Mouse (Mus musculus) left cerebral cortex, postnatal 36 days (tissue): Measurements from ENCODE around the gene Myo7a. TPM values are rescaled to one million over a fixed set of nuclear protein-coding genes. Genes with fewer than 3 reads are reported as not detected.

ENCODE experiments used
- DNase-seq, 2 experiments: peaks; one replicate each; pipeline ENCODE4 v3.0.0; 2021 to 2022; ENCODE audit warnings: low spot score in 2 of 2, mixed read lengths in 1 of 2
- intact Hi-C: fragments of 180-260 bp; cut with DNase I; formaldehyde crosslinking; loops from one replicate; pipeline ENCODE4 v1.15.1; 2025
- total RNA-seq, 2 experiments: library from RNA; stranded (reverse); gene quantifications; 2 replicates each; pipeline ENCODE4 v1.2.3; 2021

Myo7a gene
- total RNA-seq, 2 experiments from 2014 or later: 11.4 to 11.5 TPM

DNA sequence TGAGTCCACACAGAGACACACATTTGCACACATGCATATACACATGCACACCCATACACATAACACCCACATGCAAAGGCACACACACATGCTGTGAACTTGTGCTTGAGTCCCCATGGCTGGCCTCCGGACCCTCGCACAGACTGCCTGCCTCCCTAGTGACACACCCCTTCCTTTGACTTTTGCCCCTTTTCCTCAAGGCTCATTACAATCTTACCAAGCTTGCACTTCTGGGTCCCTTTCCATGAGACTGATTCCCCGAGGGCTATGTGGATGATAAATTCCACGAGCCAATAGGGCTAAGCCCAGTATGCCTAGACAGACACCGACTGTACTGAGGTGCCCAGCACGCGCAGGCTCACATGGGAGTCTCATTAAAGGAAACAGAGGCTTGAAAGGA is 13.1 kb downstream of the Myo7a start:
- intact Hi-C loops: no loop called here
- no peak for DNase-seq

- DNase-seq: no peak
These were observed 14.6 kb downstream of the Myo7a start for GRCm38 (mm10) chr7:98104481-98105435.

GRCm38 (mm10) chr7:98103942-98104292 is 15.4 kb downstream of the Myo7a start:
- DNase-seq: no peak
- intact Hi-C loops: no loop called here

More at GRCm38 (mm10) chr7:98104481-98105435, 14.6 kb downstream of the Myo7a start:
- intact Hi-C loops: no loop called here

DNA sequence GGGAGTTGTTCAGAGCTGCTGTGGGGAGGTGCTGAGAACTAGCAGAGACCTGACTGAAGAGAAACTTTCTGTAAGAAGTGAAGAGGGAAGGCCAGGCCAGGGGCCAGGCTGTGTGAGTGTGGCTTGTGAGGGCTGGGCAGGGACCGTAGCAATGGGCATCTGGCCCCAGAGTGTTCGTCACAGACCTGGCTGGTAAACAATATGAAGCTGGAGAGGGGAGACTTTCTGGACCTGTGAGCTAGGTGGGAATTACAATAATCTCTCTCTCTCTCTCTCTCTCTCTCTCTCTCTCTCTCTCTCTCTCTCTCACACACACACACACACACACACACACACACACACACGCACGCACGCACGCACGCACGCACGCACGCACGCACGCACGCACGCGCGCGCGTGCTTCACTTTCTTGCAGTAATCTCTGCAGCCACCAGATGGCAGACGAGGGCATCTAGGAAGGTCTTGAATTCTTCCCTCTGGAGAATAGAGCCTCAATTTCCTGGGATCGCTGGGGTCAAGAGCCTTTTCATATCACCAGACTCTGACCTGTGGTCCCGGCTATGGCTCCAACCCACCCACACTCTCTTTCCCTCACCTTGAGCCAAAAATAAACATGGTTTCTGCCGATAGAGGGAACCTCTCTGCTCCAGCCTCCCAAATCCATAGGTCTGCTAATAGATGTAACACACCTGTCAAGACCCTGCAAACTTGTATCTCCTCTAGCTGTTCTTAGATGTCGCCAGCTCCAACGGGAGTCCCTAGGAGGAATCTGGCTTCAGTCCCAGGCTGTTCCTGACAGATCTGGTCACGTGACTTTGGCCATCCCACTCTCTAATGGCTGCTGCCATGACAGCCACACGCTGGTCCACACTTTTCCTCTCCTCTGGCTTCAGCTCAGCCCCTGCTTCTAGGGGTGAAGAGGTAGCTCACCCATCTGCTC is 16.1 kb downstream of the Myo7a start:
- intact Hi-C loops: no loop called here
- peak; percentile 79 to 82 for DNase-seq

DNA sequence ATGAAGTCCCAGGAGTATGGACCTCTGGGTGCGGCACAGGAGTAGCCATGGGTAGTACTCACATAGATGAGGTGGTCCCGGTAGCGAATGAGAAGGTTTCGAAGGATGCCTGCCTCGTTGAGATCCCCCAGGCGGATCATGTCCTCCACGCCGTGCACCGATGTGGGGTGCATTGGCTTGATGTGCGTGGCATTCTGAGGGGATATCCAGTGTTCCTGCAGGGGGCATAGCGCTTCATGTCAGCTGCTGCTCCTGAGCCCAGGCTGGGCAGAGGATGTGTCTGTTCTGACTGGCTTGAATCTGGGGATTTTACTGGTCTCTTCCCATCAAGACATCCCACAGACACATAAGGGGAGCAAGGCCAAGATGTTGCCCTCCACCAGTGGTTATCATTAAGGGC is 16.8 kb downstream of the Myo7a start:
- intact Hi-C loops: no loop called here
- DNase-seq: no peak

GRCm38 (mm10) chr7:98097557-98097956 is 21.8 kb downstream of the Myo7a start:
- no peak for DNase-seq
- intact Hi-C loops: loop anchor here (10.0 kb wide), 1 partner anchor 353 kb away; no protein-coding TSS in a partner anchor

DNA sequence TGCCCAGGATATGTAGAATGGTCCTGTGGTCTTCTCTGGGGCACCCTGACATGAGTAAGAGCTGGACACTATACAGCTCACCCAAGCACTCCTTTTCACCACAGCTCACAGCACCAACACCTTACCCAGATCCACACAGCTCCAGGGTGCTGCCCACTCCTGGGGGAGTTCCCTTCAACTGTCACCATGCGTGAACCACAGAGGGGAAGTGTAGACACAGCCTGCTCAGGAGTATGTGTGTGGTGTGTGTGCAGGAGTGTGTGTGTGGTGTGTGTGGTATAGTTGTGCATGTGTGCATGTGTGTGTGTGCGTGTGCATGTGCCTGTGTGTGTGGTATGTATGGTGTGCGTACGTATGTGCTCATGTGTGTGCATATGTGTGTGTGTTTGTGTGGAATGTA is 23.5 kb downstream of the Myo7a start:
- intact Hi-C loops: loop anchor here (10.0 kb wide), 1 partner anchor 351 kb away; no protein-coding TSS in a partner anchor
- no peak for DNase-seq

DNA sequence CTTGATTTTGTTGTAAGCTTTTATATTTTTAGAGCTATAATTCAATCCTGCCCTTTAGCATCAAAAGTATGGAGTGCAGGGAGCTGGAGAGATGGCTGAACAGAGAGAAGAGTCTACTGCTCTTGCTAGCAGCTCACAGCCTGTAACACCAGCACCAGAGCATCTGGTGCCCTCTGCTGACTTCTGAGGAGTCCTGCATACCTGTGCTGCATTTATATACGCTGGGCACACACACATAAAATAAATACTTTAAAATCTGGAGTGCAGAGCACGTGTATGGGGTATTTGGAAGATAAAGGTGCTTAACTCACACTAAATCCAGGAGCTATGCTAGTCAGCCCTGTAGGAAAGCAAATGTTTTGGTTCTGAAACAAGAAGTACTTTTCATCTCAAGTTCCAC is 33.0 kb downstream of the Myo7a start:
- DNase-seq: no peak
- intact Hi-C loops: no loop called here

DNA sequence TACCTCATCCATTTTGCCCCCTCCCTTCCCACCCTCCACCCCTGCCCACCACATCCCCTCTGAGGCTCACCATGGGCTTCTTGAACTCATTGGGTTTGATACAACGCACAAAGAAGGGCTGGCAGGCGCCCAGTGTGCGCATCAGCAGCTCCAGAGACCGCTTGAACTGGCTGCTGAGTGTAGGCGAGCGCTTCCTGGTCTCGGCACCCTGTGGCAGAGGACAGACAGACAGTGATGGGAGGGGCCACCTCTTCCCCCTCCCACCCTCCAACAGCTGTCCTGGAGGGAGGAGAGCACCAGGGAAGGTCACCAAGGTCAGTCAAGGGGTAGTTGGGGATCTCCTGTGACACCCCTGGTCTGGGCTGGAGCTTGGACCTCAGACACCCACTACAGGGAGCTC is 34.0 kb downstream of the Myo7a start:
- intact Hi-C loops: no loop called here

DNA sequence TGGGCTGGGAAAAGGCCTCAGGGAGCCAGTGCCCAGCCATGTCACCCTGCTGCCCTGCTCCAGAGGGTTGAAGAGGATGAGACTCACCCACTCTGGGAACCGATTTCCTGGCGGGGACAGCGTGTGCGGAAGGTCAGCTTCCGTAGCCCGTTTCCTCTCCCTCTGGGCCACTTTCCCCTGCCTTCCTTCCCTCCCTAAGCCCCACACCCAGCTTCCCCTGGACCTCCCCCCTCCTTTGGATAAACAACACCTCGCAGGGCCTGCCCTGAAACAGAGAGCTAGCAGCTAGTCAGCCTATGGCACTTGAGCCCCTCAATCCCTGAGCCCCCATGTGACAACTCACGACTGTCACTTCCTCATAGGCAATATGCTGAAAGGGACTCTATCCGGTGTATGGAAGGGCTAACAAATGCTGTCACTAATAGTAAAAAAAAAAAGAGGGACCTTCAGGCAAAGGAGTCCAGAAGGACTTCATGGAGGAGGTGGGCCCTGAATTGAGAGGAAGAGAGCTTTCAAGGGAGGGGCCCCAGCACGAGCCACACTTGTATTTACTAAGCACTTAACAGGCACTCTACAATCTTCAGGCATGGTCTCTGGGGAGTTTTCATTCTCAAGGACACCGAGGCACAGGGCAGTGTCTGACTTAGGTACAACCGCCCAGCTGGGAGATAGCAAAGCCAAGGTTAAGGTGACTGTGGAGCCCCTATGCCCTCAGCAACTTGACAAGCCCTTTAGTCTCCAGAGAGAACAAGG is 34.6 kb downstream of the Myo7a start:
- DNase-seq: no peak
- intact Hi-C loops: no loop called here

More for the DNA sequence above, 34.0 kb downstream of the Myo7a start:
- DNase-seq: no peak

DNA sequence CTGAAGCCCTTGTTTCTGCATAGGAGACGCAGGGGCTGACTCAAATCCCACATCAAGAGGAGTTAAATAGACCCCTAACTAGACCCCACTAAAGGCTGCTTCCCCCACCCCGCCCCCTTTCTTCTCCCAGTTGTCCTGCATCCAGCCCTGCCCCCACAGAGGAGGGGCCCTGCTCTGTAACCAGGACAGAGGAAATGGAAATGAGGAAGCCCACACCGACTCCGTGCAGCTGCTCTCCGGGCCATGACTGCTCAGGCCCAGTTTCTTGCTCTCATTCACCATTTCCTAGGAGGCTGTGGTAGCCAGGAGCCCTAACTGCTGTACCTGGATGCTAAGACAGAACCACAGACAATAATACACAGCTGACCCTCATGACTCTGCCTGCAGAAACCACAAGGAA is 36.9 kb downstream of the Myo7a start:
- intact Hi-C loops: no loop called here
- no peak for DNase-seq

- no peak for DNase-seq
- intact Hi-C loops: no loop called here
These were observed 41.9 kb downstream of the Myo7a start for GRCm38 (mm10) chr7:98077453-98077852.

DNA sequence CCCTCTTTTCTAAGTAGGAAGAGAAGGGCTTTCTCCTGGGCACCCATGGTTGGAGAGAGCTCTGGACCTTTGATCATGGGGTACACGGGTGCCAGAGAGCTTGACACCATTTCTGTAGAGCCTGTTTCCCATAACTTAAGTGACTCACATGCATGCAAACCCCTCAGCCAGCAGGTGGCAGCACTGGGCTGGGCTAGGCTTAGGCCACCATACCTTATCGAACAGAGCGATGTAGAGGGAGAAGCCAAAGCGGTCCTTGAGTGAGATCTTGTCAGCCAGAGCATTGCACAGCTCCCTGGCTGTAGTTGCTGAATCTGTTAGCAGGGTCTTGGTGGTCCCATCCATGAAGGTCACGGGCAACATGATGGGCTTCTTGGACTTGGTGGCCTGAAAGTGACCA is 47.7 kb downstream of the Myo7a start:
- intact Hi-C loops: loop anchor here (1.0 kb wide), 1 partner anchor 49 kb away; no protein-coding TSS in a partner anchor
- peak; percentile 54 to 57 for DNase-seq

- intact Hi-C loops: no loop called here
- no peak for DNase-seq
These were observed 53.1 kb downstream of the Myo7a start for GRCm38 (mm10) chr7:98066229-98066628.

DNA sequence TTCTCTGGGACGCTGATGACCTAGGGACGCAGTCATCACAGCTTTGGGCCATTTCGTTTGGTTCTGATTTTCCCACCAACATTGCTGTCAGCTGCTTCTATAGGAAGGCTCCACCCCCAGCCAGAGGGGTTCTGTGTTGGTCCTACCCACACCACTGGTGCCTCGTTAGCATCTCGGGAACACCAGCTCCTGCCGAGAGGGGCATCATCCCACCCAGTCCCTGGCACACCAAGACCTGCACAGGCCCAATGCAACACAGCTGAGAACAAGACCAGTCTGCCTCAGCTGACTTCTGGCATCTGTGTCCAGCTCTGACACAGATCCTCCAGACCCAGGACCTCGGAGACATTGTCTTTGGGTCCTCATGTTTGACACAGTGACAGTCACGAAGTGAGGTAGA is 64.4 kb downstream of the Myo7a start:
- intact Hi-C loops: no loop called here
- no peak for DNase-seq

DNA sequence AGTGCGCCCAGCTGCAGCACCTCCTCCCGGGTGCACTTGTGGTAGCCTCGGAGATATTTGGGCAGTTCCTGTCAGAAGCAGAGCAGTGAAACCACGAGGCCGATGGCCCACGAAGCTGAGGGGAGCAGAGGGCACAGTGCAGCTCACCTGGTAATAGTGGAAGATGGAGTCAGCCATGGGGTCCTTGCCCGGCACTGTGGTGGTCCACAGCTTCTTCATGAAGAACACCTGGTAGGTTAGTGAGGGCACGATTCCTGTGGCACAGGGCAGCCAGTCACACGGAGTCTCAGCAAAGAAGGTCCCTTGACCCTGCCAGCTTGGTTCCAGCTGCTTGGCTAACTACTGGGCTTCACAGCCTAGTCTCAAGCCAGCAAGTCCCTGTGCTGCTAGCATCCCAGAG is 64.9 kb downstream of the Myo7a start:
- intact Hi-C loops: no loop called here
- no peak for DNase-seq

DNA sequence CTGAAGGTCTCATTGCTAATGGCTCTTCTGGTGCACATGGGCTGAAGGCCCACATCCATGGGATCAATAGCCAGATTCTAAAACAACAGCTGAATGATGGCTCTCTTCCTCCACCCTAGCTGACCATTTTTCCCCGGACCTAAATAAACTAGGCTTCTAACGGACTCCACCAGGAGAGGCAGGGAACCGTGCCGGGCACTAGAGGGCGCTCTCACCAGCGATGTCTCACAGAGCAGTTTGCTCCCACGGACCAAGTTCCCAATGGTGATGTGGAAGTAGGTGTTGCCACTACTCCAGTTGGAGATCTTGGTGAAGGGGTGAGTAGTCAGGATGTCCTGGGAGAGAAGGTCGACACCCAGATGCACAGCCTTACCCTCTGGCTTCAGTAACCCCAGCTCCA is 67.3 kb downstream of the Myo7a start:
- intact Hi-C loops: no loop called here

DNA sequence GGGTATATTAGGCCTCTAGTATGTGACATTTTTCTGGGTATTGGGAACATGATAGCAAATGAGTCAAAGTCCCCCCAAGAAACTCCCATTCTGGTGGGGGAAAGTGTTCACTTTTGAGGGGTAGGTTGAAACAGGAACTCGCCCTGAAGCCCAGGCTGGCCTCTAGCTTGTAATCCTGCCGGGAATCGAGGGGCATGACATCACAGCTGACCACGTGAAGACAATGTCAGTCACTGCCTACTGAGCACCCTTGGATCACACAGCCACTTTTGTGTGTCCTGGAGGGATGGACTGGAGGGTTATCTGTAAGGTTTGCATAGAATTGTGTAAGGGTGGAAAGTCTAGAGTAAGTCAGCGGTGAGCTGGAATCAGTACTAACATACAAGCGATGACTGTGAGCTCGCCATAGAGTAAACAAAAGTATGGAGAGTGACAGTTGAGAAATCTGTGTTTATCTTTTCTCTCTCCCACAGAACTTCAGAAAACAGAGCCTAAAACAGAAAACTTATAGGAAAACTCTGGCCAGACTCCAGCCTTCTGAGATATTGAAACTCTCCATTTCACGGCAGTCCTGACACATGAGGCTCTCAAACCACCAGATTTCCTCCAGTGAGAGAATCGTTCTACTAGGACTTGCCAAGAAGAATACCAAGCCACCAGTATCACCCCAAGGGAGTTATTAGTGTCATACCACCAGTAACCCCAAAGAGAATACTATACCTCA is 71.1 kb downstream of the Myo7a start:
- intact Hi-C loops: no loop called here
- DNase-seq: no peak

More for the DNA sequence above, 67.3 kb downstream of the Myo7a start:
- DNase-seq: peak in 1 of 2 experiments; percentile 22

- DNase-seq: no peak
- intact Hi-C loops: no loop called here
These were observed 116.7 kb downstream of the Myo7a start for GRCm38 (mm10) chr7:98002617-98003016.
